Mouse (Mus musculus) testis, adult 2 months (tissue): ENCODE measurements around the gene Agrp.

Source experiments
- CTCF ChIP-seq: fragments of 200-500 bp; IDR thresholded peaks from 2 replicates; pipeline ENCODE4 v1.5.1; 2012; ENCODE audit warnings: low read depth, mild to moderate bottlenecking, inconsistent platforms, low read length, moderate library complexity; ENCODE audit not compliant: control insufficient read depth, insufficient read depth, insufficient replicate concordance
- POLR2A ChIP-seq: fragments of 200-500 bp; IDR thresholded peaks from 2 replicates; pipeline ENCODE4 v1.6.1; 2012; ENCODE audit warnings: low read depth, mild to moderate bottlenecking, inconsistent platforms, low read length, moderate library complexity; ENCODE audit not compliant: control insufficient read depth

DNA sequence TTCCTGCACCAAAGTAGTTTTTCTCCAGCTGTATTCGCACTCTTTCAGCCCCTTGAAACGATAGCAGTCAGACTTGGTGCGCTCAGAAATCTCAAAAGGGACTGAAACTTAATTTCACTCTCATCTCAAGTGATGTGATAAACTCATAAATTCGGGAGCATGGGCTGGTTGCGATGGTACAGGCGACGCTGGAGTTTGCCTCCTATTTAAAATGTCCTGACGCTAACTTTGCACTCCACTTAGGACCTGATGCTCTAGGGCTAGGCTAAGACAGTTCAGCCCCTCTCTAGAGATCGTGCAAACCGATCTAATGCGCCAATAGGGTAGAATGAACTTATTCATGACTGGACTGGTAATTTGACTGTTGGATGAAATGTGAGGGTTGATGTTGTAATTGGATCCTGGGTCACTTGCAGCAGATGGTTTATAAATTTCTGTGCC lies 428 bp upstream of the Agrp start:
- TF ChIP-seq POLR2A: no peak
- TF ChIP-seq CTCF: no peak
